Mouse (Mus musculus): ENCODE data around the gene Apbb2.

Apbb2 gene

DNA sequence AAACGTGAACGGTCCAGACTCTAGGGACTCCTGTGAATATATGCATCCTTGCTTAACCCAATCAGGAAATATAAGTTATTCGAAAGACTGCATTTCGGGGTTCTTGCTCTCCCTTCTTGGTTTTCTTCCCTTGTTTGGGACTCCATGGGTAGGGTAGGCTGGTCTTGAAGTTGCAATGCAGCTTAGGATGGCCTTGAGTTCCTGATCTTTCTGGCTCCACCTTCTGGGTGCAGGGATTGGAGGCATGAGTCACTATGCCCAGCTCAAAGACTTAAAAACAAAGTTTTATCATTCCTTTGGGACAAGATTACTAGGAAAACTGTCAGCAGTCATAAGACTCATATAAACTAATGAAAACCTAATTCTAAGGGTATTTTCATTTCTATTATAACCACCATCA, 195.1 kb downstream of the Apbb2 start:
- TF ChIP-seq CTCF (conservative IDR thresholded peaks at IDR 0.05; ENCODE audit: low read length) (no peak), POU5F1 (IDR thresholded peaks at IDR 0.05; ENCODE audit: borderline replicate concordance, low read length) (no peak), NANOG (IDR thresholded peaks at IDR 0.05; ENCODE audit: borderline replicate concordance, low read length) (no peak)
- Histone ChIP-seq H3K9me3 (ENCODE audit: low read length) (no peaks in the 10 kb centered on the region), H3K27me3 (ENCODE audit: insufficient read depth, low read length) (peaks cover 2% of the 10 kb centered on the region; the same call in 1 of the 2 replicates), H3K4me3 (replicated peaks; ENCODE audit: low read length) (no peak overlapping the region), H3K4me1 (replicated peaks; ENCODE audit: low read depth, low read length) (peaks cover 16% of the 10 kb centered on the region), H3K36me3 (ENCODE audit: insufficient read depth, low read length) (peaks cover 4% of the 10 kb centered on the region; the same call in 1 of the 2 replicates)

DNA sequence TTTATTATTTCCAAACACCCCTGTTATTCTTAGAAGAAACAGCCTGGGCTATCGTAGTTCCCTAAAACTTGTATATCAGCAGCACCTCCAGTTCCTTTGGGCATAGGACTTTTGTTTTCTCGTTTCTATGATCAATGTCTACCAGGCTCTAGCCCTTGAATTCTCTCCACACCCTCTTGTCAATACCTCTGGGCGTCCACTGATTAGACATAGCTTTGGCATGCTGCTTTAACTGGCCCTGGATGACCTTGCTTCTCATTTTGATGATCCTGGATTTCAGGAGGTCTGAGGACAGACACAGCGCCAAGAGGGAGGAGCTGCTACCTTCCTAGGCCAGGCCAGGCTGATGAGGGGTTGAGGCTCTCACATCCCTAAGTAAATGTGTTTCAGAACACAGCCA, 196.6 kb downstream of the Apbb2 start:
- Histone ChIP-seq H3K4me3 (replicated peaks; ENCODE audit: low read length) (no peak overlapping the region), H3K4me1 (replicated peaks; ENCODE audit: low read depth, low read length) (peaks cover 2% of the 10 kb centered on the region), H3K27me3 (ENCODE audit: insufficient read depth, low read length) (peaks cover 2% of the 10 kb centered on the region; the same call in 1 of the 2 replicates), H3K9me3 (ENCODE audit: low read length) (no peaks in the 10 kb centered on the region), H3K36me3 (ENCODE audit: insufficient read depth, low read length) (peaks cover 4% of the 10 kb centered on the region; the same call in 1 of the 2 replicates)
- no peak for TF ChIP-seq CTCF (conservative IDR thresholded peaks at IDR 0.05; ENCODE audit: low read length)
- TF ChIP-seq NANOG (IDR thresholded peaks at IDR 0.05; ENCODE audit: borderline replicate concordance, low read length) = no peak
- no peak for TF ChIP-seq POU5F1 (IDR thresholded peaks at IDR 0.05; ENCODE audit: borderline replicate concordance, low read length)

DNA sequence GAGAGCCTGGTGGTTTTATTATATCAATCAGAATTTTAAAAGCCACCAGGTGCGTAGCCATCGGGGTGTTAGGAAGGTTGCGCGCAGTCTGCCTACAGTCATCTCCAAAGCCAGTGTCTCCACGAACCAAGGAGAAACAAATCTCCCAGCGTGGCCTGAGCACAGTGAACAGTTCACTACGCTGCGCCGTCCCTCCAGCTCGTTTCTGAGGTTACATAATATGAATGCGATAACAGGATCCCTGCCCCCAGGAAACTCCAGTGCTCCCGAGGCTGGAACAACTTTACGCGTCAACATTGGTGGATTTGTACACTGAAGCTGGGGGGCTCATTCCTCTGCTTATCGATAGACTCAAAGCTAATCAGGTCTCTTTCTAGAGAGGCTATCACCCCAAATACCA, 197.4 kb downstream of the Apbb2 start:
- TF ChIP-seq NANOG (IDR thresholded peaks at IDR 0.05; ENCODE audit: borderline replicate concordance, low read length) (no peak), CTCF (conservative IDR thresholded peaks at IDR 0.05; ENCODE audit: low read length) (no peak), POU5F1 (IDR thresholded peaks at IDR 0.05; ENCODE audit: borderline replicate concordance, low read length) (no peak)
- Histone ChIP-seq H3K4me3 (replicated peaks; ENCODE audit: low read length) (no peak overlapping the region), H3K4me1 (replicated peaks; ENCODE audit: low read depth, low read length) (peaks cover 4% of the 10 kb centered on the region; the same call in 1 of the 2 replicates)

DNA sequence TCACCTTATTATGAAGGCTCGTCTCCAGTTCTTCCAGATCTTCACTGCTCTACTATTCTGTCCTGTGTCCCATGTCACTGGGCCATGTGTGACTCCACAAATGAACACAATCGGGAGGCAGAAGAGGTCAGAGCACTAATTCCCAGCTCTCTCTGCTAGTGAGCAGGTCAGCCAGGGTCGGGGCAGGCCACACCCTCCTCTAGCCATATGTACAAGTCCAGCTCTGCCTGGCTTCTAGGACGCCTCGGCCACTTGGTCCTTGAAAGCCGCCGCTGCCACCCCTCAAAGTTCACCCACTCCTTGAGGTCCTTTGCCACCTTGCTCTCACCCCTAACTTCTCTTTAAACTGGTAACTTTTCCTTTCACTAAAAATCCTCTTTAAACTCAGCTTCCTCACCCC, 198.6 kb downstream of the Apbb2 start:
- Histone ChIP-seq H3K9me3 (ENCODE audit: low read length) (no peaks in the 10 kb centered on the region), H3K4me3 (replicated peaks; ENCODE audit: low read length) (no peak overlapping the region), H3K36me3 (ENCODE audit: insufficient read depth, low read length) (peaks cover 4% of the 10 kb centered on the region; the same call in 1 of the 2 replicates), H3K27me3 (ENCODE audit: insufficient read depth, low read length) (no peaks in the 10 kb centered on the region), H3K4me1 (replicated peaks; ENCODE audit: low read depth, low read length) (peaks cover 16% of the 10 kb centered on the region)
- TF ChIP-seq NANOG (IDR thresholded peaks at IDR 0.05; ENCODE audit: borderline replicate concordance, low read length) (no peak), CTCF (conservative IDR thresholded peaks at IDR 0.05; ENCODE audit: low read length) (no peak), POU5F1 (IDR thresholded peaks at IDR 0.05; ENCODE audit: borderline replicate concordance, low read length) (no peak)

More for the DNA sequence above, 197.4 kb downstream of the Apbb2 start:
- peaks cover 2% of the 10 kb centered on the region; the same call in 1 of the 2 replicates for H3K27me3 ChIP-seq (ENCODE audit: insufficient read depth, low read length)
- no peaks in the 10 kb centered on the region for H3K9me3 ChIP-seq (ENCODE audit: low read length)
- peaks cover 4% of the 10 kb centered on the region; the same call in 1 of the 2 replicates for H3K36me3 ChIP-seq (ENCODE audit: insufficient read depth, low read length)

DNA sequence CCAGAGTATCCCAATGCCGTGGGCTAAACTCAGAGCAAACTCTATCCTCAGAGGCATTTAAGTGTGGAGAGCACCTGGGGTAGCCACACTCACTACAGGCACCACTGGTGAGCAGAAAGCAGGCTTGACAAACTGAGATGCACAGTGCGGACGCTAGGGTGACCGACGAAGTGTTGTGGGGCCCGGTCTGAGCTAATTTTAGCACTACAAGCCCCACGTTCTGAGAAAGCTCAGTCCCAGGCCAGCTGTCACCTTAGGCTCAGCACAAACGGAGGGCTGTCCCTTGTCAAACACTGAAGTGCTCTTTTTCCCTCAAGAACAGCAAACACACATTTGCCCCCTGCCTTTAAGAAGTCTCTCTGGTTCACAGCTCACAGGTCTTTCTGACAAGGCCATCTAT, 201.3 kb downstream of the Apbb2 start:
- no peak for TF ChIP-seq NANOG (IDR thresholded peaks at IDR 0.05; ENCODE audit: borderline replicate concordance, low read length)
- TF ChIP-seq POU5F1 (IDR thresholded peaks at IDR 0.05; ENCODE audit: borderline replicate concordance, low read length) = no peak
- no peak for TF ChIP-seq CTCF (conservative IDR thresholded peaks at IDR 0.05; ENCODE audit: low read length)
- no peaks in the 10 kb centered on the region for H3K27me3 ChIP-seq (ENCODE audit: insufficient read depth, low read length)

DNA sequence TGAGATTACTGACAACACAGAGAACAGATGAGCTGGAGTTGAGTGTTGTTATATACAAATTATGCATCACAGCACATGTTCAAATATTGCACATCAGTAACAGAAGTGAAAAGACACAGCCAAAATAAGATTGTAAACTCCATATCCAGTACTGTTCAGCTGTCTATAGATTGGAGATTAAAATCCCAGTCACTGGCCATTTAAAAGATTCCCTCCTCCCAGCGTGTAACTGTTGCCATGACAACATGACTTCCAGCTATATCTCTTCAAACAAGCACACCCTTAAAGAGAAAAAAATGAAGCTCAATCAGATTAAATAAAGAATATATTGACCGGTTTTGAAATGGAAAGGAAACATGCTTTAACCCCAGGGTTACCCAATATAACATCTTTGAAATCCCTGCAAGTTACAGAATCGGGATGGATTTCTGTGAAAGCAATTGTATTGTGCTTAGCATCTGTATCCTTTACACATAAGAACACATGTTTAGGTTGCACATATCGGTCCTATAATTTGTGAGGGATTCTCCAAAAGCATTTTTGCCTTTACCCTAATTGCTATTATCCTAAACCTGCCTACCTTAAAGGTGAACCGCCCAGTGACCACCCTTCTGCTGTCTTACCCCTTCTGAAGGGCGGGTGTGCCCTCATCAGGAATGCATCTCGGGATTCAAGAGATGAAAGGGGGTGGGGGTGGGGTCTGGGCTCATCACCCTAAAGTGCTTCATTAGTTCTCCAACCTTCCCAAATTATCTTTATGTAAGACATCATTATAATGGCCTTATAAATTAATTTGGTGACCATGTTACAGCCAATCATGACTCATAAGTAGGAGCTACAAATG, 202.7 kb downstream of the Apbb2 start:
- Histone ChIP-seq H3K4me3 (replicated peaks; ENCODE audit: low read length) (no peak overlapping the region), H3K4me1 (replicated peaks; ENCODE audit: low read depth, low read length) (peaks cover 17% of the 10 kb centered on the region), H3K27me3 (ENCODE audit: insufficient read depth, low read length) (no peaks in the 10 kb centered on the region), H3K9me3 (ENCODE audit: low read length) (no peaks in the 10 kb centered on the region), H3K36me3 (ENCODE audit: insufficient read depth, low read length) (no peaks in the 10 kb centered on the region)
- TF ChIP-seq NANOG (IDR thresholded peaks at IDR 0.05; ENCODE audit: borderline replicate concordance, low read length) = no peak
- TF ChIP-seq CTCF (conservative IDR thresholded peaks at IDR 0.05; ENCODE audit: low read length) = no peak
- no peak for TF ChIP-seq POU5F1 (IDR thresholded peaks at IDR 0.05; ENCODE audit: borderline replicate concordance, low read length)

More for the DNA sequence above, 201.3 kb downstream of the Apbb2 start:
- Histone ChIP-seq H3K9me3 (ENCODE audit: low read length) (no peaks in the 10 kb centered on the region), H3K4me3 (replicated peaks; ENCODE audit: low read length) (no peak overlapping the region), H3K4me1 (replicated peaks; ENCODE audit: low read depth, low read length) (peaks cover 17% of the 10 kb centered on the region), H3K36me3 (ENCODE audit: insufficient read depth, low read length) (peaks cover 1% of the 10 kb centered on the region; the same call in 1 of the 2 replicates)

DNA sequence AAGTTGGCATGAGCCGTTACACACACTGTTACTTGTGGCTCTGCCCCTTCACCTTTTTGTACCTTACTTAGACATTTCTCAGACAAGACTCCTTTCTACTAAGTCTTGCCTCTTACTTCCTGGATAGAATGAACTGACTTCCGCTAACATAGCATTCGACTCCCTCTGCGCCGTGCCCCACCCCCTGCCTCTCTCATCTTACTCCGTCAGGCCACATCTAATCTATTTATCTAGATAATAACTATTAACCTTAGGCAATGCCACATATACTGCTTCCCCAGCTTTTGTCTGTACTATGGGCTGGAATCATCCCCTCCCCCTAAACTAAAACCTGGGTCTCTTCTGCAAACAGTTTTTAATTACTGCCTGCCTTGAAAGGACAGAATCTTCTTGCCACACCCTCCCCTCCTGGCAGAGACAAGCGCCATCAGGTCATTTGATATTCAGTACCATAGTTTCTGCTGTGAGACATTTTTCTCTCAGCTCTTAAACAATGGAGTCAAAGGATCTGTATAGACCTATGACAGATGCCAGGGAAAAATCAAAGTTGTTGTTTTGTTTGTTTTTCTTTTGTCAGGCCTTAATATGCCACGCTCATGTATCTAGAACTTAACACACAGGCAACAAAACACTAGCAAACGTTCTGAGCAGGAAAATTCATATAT, 203.4 kb downstream of the Apbb2 start:
- H3K36me3 ChIP-seq (ENCODE audit: insufficient read depth, low read length) = no peaks in the 10 kb centered on the region
- no peaks in the 10 kb centered on the region for H3K27me3 ChIP-seq (ENCODE audit: insufficient read depth, low read length)
- no peak for TF ChIP-seq POU5F1 (IDR thresholded peaks at IDR 0.05; ENCODE audit: borderline replicate concordance, low read length)
- TF ChIP-seq CTCF (conservative IDR thresholded peaks at IDR 0.05; ENCODE audit: low read length) = no peak
- no peak for TF ChIP-seq NANOG (IDR thresholded peaks at IDR 0.05; ENCODE audit: borderline replicate concordance, low read length)
- no peaks in the 10 kb centered on the region for H3K9me3 ChIP-seq (ENCODE audit: low read length)
- peaks cover 17% of the 10 kb centered on the region for H3K4me1 ChIP-seq (replicated peaks; ENCODE audit: low read depth, low read length)
- H3K4me3 ChIP-seq (replicated peaks; ENCODE audit: low read length) = no peak overlapping the region

DNA sequence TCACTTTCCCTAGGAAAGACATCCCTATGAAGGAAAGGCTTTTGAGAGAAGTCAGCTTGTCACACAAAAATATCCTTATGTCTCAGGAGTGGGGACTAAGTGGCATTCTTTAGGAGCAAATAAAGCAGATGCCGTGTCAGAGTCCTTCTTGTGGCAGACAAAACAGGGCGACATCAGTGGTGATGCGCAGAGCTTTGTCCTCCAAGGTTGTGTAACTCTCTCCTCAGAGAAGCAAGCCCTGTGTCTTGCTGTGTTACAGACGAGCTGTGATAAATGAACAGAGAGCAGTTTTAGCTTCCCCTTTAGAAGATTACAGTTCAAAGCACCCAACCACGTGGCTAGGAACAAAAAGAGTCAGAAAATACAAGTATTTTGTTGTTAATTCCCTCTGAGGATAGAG, 205.2 kb downstream of the Apbb2 start:
- Histone ChIP-seq H3K36me3 (ENCODE audit: insufficient read depth, low read length) (no peaks in the 10 kb centered on the region), H3K4me1 (replicated peaks; ENCODE audit: low read depth, low read length) (peaks cover 23% of the 10 kb centered on the region), H3K4me3 (replicated peaks; ENCODE audit: low read length) (no peak overlapping the region), H3K9me3 (ENCODE audit: low read length) (no peaks in the 10 kb centered on the region), H3K27me3 (ENCODE audit: insufficient read depth, low read length) (no peaks in the 10 kb centered on the region)
- no peak for TF ChIP-seq NANOG (IDR thresholded peaks at IDR 0.05; ENCODE audit: borderline replicate concordance, low read length)
